Mouse (Mus musculus) embryonic fibroblast, embryonic 13.5 days (primary cell): ENCODE results near the gene Cacna1d.

ENCODE experiments used
- CTCF ChIP-seq: IDR thresholded peaks from 2 replicates; pipeline ENCODE4 v1.5.1; 2011; ENCODE audit warnings: mild to moderate bottlenecking, control low read depth, low read length, moderate library complexity, borderline replicate concordance; ENCODE audit not compliant: insufficient read depth
- POLR2A ChIP-seq: IDR thresholded peaks from 2 replicates; pipeline ENCODE4 v1.6.1; 2011; ENCODE audit warnings: low read depth, mild to moderate bottlenecking, control low read depth, low read length, moderate library complexity

GRCm38 (mm10) chr14:30198882-30199281, 292.4 kb downstream of the Cacna1d start:
- no peak for TF ChIP-seq CTCF
- TF ChIP-seq POLR2A: no peak
